Mouse (Mus musculus) CH12.LX (cell line): ENCODE measurements around the gene Zcchc24. TPM values are rescaled to one million over a fixed set of nuclear protein-coding genes. Genes with fewer than 3 reads are reported as not detected.

Experiments used
- DNase-seq: peaks from one replicate; pipeline ENCODE4 v3.0.0-alpha.2; 2013; ENCODE audit errors: extremely low read depth
- H3K27ac ChIP-seq: 2 replicates; pipeline ENCODE4 v1.5.1; 2012; ENCODE audit warnings: low read depth, mild to moderate bottlenecking, control low read depth, moderate library complexity; ENCODE audit not compliant: insufficient read depth
- H3K27me3 ChIP-seq: replicated peaks from 2 replicates; pipeline ENCODE3; 2012; ENCODE audit warnings: inconsistent platforms
- H3K36me3 ChIP-seq, 2 experiments: replicated peaks in 1 of 2; 2 replicates each; pipeline versions ENCODE3 to v1.6.1; 2012; ENCODE audit warnings: inconsistent platforms in 1 of 2, low read length in 1 of 2, mild to moderate bottlenecking in 1 of 2, mixed read lengths in 1 of 2, moderate library complexity in 1 of 2; ENCODE audit not compliant: control insufficient read depth in 1 of 2, insufficient read depth in 1 of 2
- H3K4me1 ChIP-seq, 2 experiments: 2 replicates each; pipeline ENCODE4 v1.6.1; 2012; ENCODE audit warnings: inconsistent platforms in 1 of 2, moderate library complexity in 1 of 2; ENCODE audit not compliant: insufficient read depth in 2 of 2, control insufficient read depth in 1 of 2
- H3K4me2 ChIP-seq: 2 replicates; pipeline ENCODE4 v1.6.1; 2012; ENCODE audit warnings: low read depth, mild to moderate bottlenecking, control low read depth; ENCODE audit not compliant: poor library complexity, insufficient read depth, severe bottlenecking
- H3K4me3 ChIP-seq, 3 experiments: fragments of 150-350 bp in 1 of 3; sonication (generic) in 1 of 3; replicated peaks in 1 of 3; 2 replicates each; pipeline versions ENCODE3 to v1.5.1; 2011 to 2012; ENCODE audit warnings: low read depth in 2 of 3, low read length in 2 of 3, mild to moderate bottlenecking in 2 of 3, moderate library complexity in 2 of 3, control low read depth in 1 of 3, improper control_type of control experiment in 1 of 3, inconsistent platforms in 1 of 3, mixed read lengths in 1 of 3; ENCODE audit not compliant: poor library complexity in 1 of 3
- H3K79me2 ChIP-seq: replicated peaks from 2 replicates; pipeline ENCODE4 v1.6.1; 2012; ENCODE audit warnings: mild to moderate bottlenecking, moderate library complexity; ENCODE audit not compliant: control insufficient read depth, poor library complexity, insufficient read depth, severe bottlenecking; ENCODE audit errors: extremely low read depth
- H3K9ac ChIP-seq: 2 replicates; pipeline ENCODE4 v1.6.1; 2012; ENCODE audit warnings: low read depth, mild to moderate bottlenecking, control low read depth, moderate library complexity; ENCODE audit not compliant: insufficient read depth
- H3K9me3 ChIP-seq: replicated peaks from 2 replicates; pipeline ENCODE3; 2012; ENCODE audit warnings: low read length, inconsistent platforms, mixed read lengths
- BHLHE40 ChIP-seq: IDR thresholded peaks from 2 replicates; pipeline ENCODE4 v1.6.1; 2011; ENCODE audit warnings: mild to moderate bottlenecking, low read depth, low read length, improper control_type of control experiment
- CHD1 ChIP-seq: IDR thresholded peaks from 2 replicates; pipeline ENCODE4 v1.6.1; 2012; ENCODE audit warnings: low read depth, low read length, improper control_type of control experiment, inconsistent platforms
- CHD2 ChIP-seq: IDR thresholded peaks from 2 replicates; pipeline ENCODE4 v1.6.1; 2011; ENCODE audit warnings: low read length, improper control_type of control experiment
- CTCF ChIP-seq, 2 experiments: IDR thresholded peaks in 1 of 2; conservative IDR thresholded peaks in 1 of 2; 2 replicates each; pipeline ENCODE4 v1.5.1; 2011 to 2012; ENCODE audit warnings: low read depth in 2 of 2, low read length in 2 of 2, improper control_type of control experiment in 1 of 2, inconsistent platforms in 1 of 2, mild to moderate bottlenecking in 1 of 2, moderate library complexity in 1 of 2
- ELF1 ChIP-seq: IDR thresholded peaks from 2 replicates; pipeline ENCODE4 v1.6.1; 2014; ENCODE audit warnings: low read depth, mild to moderate bottlenecking, inconsistent platforms, low read length, improper control_type of control experiment
- EP300 ChIP-seq: IDR thresholded peaks from 2 replicates; pipeline ENCODE4 v1.6.1; 2011; ENCODE audit warnings: low read length, improper control_type of control experiment
- GABPA ChIP-seq: IDR thresholded peaks from 2 replicates; pipeline ENCODE4 v1.6.1; 2012; ENCODE audit warnings: low read depth, low read length, improper control_type of control experiment, inconsistent platforms; ENCODE audit not compliant: insufficient replicate concordance
- HCFC1 ChIP-seq: IDR thresholded peaks from 2 replicates; pipeline ENCODE4 v1.6.1; 2012; ENCODE audit warnings: low read depth, mild to moderate bottlenecking, inconsistent platforms, low read length, improper control_type of control experiment
- IRF4 ChIP-seq: IDR thresholded peaks from 2 replicates; pipeline ENCODE4 v1.6.1; 2014; ENCODE audit warnings: low read depth, mild to moderate bottlenecking, inconsistent platforms, low read length, improper control_type of control experiment
- JUND ChIP-seq: conservative IDR thresholded peaks from 2 replicates; pipeline ENCODE4 v1.6.1; 2011; ENCODE audit warnings: low read depth, low read length, improper control_type of control experiment
- KAT2A ChIP-seq: IDR thresholded peaks from 2 replicates; pipeline ENCODE4 v1.6.1; 2012; ENCODE audit warnings: low read length, improper control_type of control experiment, inconsistent platforms; ENCODE audit not compliant: insufficient replicate concordance
- MAX ChIP-seq: IDR thresholded peaks from 2 replicates; pipeline ENCODE4 v1.6.1; 2011; ENCODE audit warnings: low read length, improper control_type of control experiment
- MAZ ChIP-seq: IDR thresholded peaks from 2 replicates; pipeline ENCODE4 v1.6.1; 2012; ENCODE audit warnings: low read depth, mild to moderate bottlenecking, inconsistent platforms, low read length, improper control_type of control experiment, moderate library complexity
- MYC ChIP-seq: IDR thresholded peaks from 2 replicates; pipeline ENCODE4 v1.6.1; 2011; ENCODE audit warnings: low read depth, mild to moderate bottlenecking, improper control_type of control experiment, low read length
- PAX5 ChIP-seq: IDR thresholded peaks from 2 replicates; pipeline ENCODE4 v1.6.1; 2012; ENCODE audit warnings: low read length, inconsistent platforms, mixed read lengths
- POLR2AphosphoS2 ChIP-seq: IDR thresholded peaks from 2 replicates; pipeline ENCODE4 v1.6.1; 2011; ENCODE audit warnings: low read depth, low read length, improper control_type of control experiment
- RAD21 ChIP-seq: IDR thresholded peaks from 2 replicates; pipeline ENCODE4 v1.6.1; 2011; ENCODE audit warnings: low read depth, mild to moderate bottlenecking, low read length, improper control_type of control experiment, moderate library complexity
- RCOR1 ChIP-seq: conservative IDR thresholded peaks from 2 replicates; pipeline ENCODE4 v1.6.1; 2012; ENCODE audit warnings: low read depth, mild to moderate bottlenecking, inconsistent platforms, low read length, improper control_type of control experiment
- SMC3 ChIP-seq: IDR thresholded peaks from 2 replicates; pipeline ENCODE4 v1.6.1; 2011; ENCODE audit warnings: low read depth, low read length, improper control_type of control experiment
- TBP ChIP-seq: conservative IDR thresholded peaks from 2 replicates; pipeline ENCODE4 v1.6.1; 2011; ENCODE audit warnings: low read depth, low read length, improper control_type of control experiment
- TCF12 ChIP-seq: IDR thresholded peaks from 2 replicates; pipeline ENCODE4 v1.6.1; 2014; ENCODE audit warnings: low read depth, mild to moderate bottlenecking, inconsistent platforms, low read length, improper control_type of control experiment
- ZKSCAN1 ChIP-seq: IDR thresholded peaks from 2 replicates; pipeline ENCODE4 v1.6.1; 2012; ENCODE audit warnings: low read depth, inconsistent platforms, low read length, improper control_type of control experiment, borderline replicate concordance
- ZNF384 ChIP-seq: IDR thresholded peaks from 2 replicates; pipeline ENCODE4 v1.6.1; 2012; ENCODE audit warnings: low read depth, low read length, improper control_type of control experiment, inconsistent platforms
- dilution Hi-C: fragments of 300-500 bp; cut with MboI; formaldehyde crosslinking; loops from 2 replicates; pipeline ENCODE4 v1.14.3; 2020; ENCODE audit warnings: low sequenced_read_pairs; ENCODE audit not compliant: extremely low pct_unique_long_range_greater_than_20kb, extremely low pct_ligation_motif_present
- in situ Hi-C: fragments of 300-500 bp; cut with MboI; formaldehyde crosslinking; loops from 3 replicates; pipeline ENCODE4 v1.14.3; 2019; ENCODE audit warnings: low sequenced_read_pairs, low pct_ligation_motif_present, low pct_unique_long_range_greater_than_20kb, mixed read lengths
- polyA plus RNA-seq: library from polyadenylated mRNA; unstranded; fragments of >175 nt; gene quantifications from 2 replicates; pipeline ENCODE4 v1.2.1, GENCODE M21; 2012; ENCODE audit warnings: low read depth; ENCODE audit not compliant: insufficient read length
- total RNA-seq, 2 experiments: library from RNA; depleted of rRNA; stranded (reverse); fragments of 300-350 nt in 1 of 2; fragments of >200 nt in 1 of 2; gene quantifications; 2 replicates each; pipeline ENCODE4 v1.2.3; 2012 to 2014

The Zcchc24 gene
- total and polyA plus RNA-seq, 3 experiments = 0.05 to 0.44 (median 0.08) TPM

DNA sequence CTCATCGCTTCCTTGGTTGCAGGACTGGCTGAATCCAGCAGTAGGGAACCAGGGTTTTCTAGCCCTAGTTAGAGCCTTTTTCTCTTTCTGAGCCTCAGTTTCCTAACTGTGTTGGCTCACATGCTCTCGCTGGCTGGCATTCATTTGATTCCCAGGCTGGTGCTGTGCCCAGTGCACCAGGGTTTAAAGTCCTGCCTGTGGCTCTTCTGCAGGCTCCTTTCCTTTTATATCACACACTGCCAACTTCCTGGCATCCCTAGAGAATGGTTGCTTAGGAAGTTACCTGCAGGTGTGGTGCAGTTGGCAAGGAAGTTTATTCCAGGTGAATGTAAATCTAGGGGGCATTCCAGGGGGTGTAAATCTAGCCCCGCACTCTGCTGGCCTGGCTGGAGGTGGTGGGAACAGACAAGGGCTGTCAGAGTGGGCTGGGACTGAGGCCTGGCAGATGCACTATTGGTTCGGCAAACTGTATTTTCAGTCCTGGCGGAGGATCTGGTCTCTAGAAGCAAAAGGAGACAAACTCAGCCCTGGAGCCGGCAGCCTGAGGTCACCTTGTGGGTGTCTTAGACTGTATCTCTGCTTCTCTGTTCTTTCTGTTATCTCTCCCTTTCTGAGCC, 75.5 kb downstream of the Zcchc24 start (continued):
- TF ChIP-seq CHD1 (no peak), TBP (no peak), CHD2 (no peak), ZKSCAN1 (no peak)

DNA sequence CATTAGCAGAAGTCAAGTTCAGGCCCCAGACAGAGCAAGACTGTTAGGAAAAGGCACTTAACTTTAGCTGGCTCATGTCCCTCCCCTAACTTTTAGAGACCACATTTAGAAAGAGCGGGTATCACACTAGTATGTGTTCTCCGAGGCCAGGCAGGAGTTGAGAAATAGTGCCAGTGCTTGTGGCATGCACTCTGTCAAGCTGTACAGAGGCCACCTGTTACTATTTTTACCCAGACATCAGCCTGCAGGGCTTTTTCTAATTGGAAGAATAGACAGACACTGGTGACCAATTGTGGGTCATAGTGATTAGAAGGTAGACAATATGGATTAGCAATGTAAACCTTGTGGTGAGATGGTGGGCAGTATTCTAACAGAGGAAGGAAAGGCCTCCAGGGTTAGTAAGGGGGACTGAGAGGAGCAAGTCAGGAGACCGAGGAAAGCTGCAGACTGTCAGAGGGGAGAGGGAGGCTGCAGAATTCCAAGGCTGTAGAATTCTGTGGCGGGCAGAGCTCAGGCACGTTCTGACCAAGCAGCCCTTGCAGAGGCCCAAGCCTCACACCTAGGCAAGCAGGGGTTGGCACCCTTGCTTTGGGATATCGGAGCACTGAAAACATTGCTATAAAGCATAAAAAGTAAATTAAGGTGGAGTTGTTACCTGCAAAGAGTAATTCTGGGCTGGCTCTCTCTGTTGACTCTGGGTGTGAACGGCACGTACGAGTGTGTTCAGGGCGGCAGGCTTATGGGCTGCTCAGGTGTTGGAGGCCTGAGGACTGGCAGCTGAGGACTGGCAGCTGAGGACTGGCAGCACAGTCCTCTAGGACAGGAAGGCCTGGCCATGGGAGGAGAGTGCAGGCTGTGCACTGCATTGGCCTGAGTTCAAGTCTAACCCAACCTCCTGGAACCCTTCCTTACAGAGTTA, 81.6 kb downstream of the Zcchc24 start:
- in situ Hi-C loops = loop anchor here (25.0 kb wide), 1 partner anchor 575 kb away; no protein-coding TSS in a partner anchor
- Histone ChIP-seq H3K79me2 (no peaks in the 10 kb centered on the region), H3K27ac (no peak overlapping the region), H3K4me3 (no peak overlapping the region), H3K9me3 (no peaks in the 10 kb centered on the region), H3K27me3 (peaks cover 1% of the 10 kb centered on the region), H3K36me3 (no peaks in the 10 kb centered on the region), H3K4me1 (peaks cover 0 to 13% of the 10 kb centered on the region in 2 experiments; a peak in 2 of 4 replicates), H3K4me2 (no peak overlapping the region), H3K9ac (no peak overlapping the region)
- TF ChIP-seq TBP = no peak
- no peak for TF ChIP-seq GABPA
- no peak for TF ChIP-seq TCF12
- TF ChIP-seq PAX5 = no peak
- TF ChIP-seq RAD21 = no peak
- no peak for TF ChIP-seq BHLHE40
- no peak for TF ChIP-seq ZNF384
- no peak for TF ChIP-seq EP300
- TF ChIP-seq JUND = no peak
- no peak for TF ChIP-seq RCOR1
- no peak for TF ChIP-seq ELF1
- no peak for TF ChIP-seq POLR2AphosphoS2
- TF ChIP-seq SMC3 = no peak
- TF ChIP-seq HCFC1 = no peak
- TF ChIP-seq MAX = no peak
- no peak for TF ChIP-seq MYC
- no peak for TF ChIP-seq KAT2A
- no peak for TF ChIP-seq MAZ
- no peak for TF ChIP-seq CTCF (conservative IDR thresholded peaks at IDR 0.05 in 1 of 2, IDR thresholded peaks at IDR 0.05 in 1 of 2; ENCODE audit: low read depth in 2 of 2, low read length in 2 of 2)
- no peak for TF ChIP-seq IRF4
- no peak for DNase-seq
- dilution Hi-C loops = no loop called here
